Mouse (Mus musculus) small intestine, adult 2 months (tissue): ENCODE data around the gene Rpl29.

Experiments used
- CTCF ChIP-seq: fragments of 200-500 bp; IDR thresholded peaks from 2 replicates; pipeline ENCODE4 v1.5.1; 2012; ENCODE audit warnings: low read depth, mild to moderate bottlenecking, control low read depth, inconsistent platforms, low read length, moderate library complexity, mixed read lengths; ENCODE audit not compliant: insufficient replicate concordance, insufficient read length; ENCODE audit errors: extremely low read depth
- POLR2A ChIP-seq: fragments of 200-500 bp; IDR thresholded peaks from 2 replicates; pipeline ENCODE4 v1.6.1; 2012; ENCODE audit warnings: low read depth, mild to moderate bottlenecking, control low read depth, inconsistent platforms, low read length, moderate library complexity

- TF ChIP-seq CTCF (no peak), POLR2A (no peak)
Measured at GRCm38 (mm10) chr9:106433389-106433788, 4.1 kb downstream of the Rpl29 start.
